ENCODE assay signal across 33 mouse cellular contexts in genomic region chr11:116466141-116466540, GRCm38 (mm10). TPM values are rescaled to one million over a fixed set of nuclear protein-coding genes. Genes with fewer than 3 reads are reported as not detected.
"Had no signal": no experiment of that assay in that cellular context is flagged by ENCODE, and none has a peak within 500 bp of the region (broad histone marks: within the 10 kb centered on the region; RNA-seq: fewer than 3 reads in every experiment).

Gene Qrich2, minus strand, starts transcription at chr11:116466241.

- H3K4me3 ChIP-seq: embryonic facial prominence, embryonic 10.5 days; embryonic facial prominence, embryonic 12.5 days; embryonic facial prominence, embryonic 13.5 days; embryonic facial prominence, embryonic 15.5 days; erythroblast, embryonic 14.5 days; forebrain, embryonic 10.5 days; forebrain, embryonic 12.5 days; forebrain, embryonic 13.5 days; forebrain, embryonic 15.5 days; gastrocnemius, adult 2 months; heart, adult 2 months had no signal

- H3K9me3 ChIP-seq: embryonic facial prominence, embryonic 10.5 days; embryonic facial prominence, embryonic 12.5 days; embryonic facial prominence, embryonic 13.5 days; embryonic facial prominence, embryonic 15.5 days; forebrain, embryonic 10.5 days; forebrain, embryonic 12.5 days; forebrain, embryonic 13.5 days; forebrain, embryonic 15.5 days had no signal

- DNase-seq: cerebellum, adult 8-10 months; cerebellum, adult 9-10 months; cerebellum, postnatal 10 days; cerebellum, postnatal 14 days; cerebellum, postnatal 25 days; cerebellum, postnatal 36 days; embryo, embryonic 11 days; forebrain, postnatal 0 days; gastrocnemius, adult 2 months; gastrocnemius, postnatal 10 days; gastrocnemius, postnatal 14 days; gastrocnemius, postnatal 25 days; gastrocnemius, postnatal 36 days; heart, adult 11 months; heart, adult 18-20 months; heart, adult 2 months had no signal

- H3K27me3 ChIP-seq: embryonic facial prominence, embryonic 12.5 days; embryonic facial prominence, embryonic 13.5 days; forebrain, embryonic 12.5 days; forebrain, embryonic 15.5 days had no signal

- H3K4me1 ChIP-seq: embryonic facial prominence, embryonic 12.5 days; embryonic facial prominence, embryonic 13.5 days; forebrain, embryonic 12.5 days had no signal

- H3K27ac ChIP-seq: embryonic facial prominence, embryonic 10.5 days; embryonic facial prominence, embryonic 12.5 days; embryonic facial prominence, embryonic 13.5 days; embryonic facial prominence, embryonic 15.5 days; forebrain, embryonic 10.5 days; forebrain, embryonic 12.5 days; forebrain, embryonic 13.5 days; forebrain, embryonic 15.5 days; gastrocnemius, adult 2 months; heart, adult 2 months had no signal

RNA-seq across cellular contexts. Expression of gene Qrich2, which starts in this region (rescaled TPM):
- total RNA-seq: common myeloid progenitor, adult 5-6 weeks; forebrain, postnatal 0 days; gastrocnemius, adult 18-20 months; gastrocnemius, adult 8-10 months; gastrocnemius, postnatal 10 days; gastrocnemius, postnatal 14 days; gastrocnemius, postnatal 25 days; granulocyte monocyte progenitor cell, adult 5-6 weeks; heart, adult 2 months had no signal
- polyA plus RNA-seq: embryonic facial prominence, embryonic 11.5 days; erythroblast, embryonic 14.5 days; forebrain, embryonic 11.5 days; forebrain, embryonic 12.5 days; forebrain, embryonic 13.5 days; forebrain, embryonic 14.5 days; forebrain, embryonic 15.5 days; forebrain, postnatal 0 days; frontal cortex, adult 2 months had no signal
